In genomic region chr6:134089671-134090377, GRCm38 (mm10) we compare ENCODE assay signal across 11 mouse cellular contexts. TPM values are rescaled to one million over a fixed set of nuclear protein-coding genes. Genes with fewer than 3 reads are reported as not detected.
DNase-seq lines count a peak whose midpoint lies in the region; ATAC-seq and TF ChIP-seq lines count a peak whose summit lies in the region.
"Had no signal": no experiment of that assay in that cellular context is flagged by ENCODE, and none has a peak within 500 bp of the region (broad histone marks: within the 10 kb centered on the region; RNA-seq: fewer than 3 reads in every experiment).

No protein-coding gene starts in this region.

- no peak for TF ChIP-seq CTCF in intestine, postnatal 0 days (IDR thresholded peaks at IDR 0.05; ENCODE audit: low read depth)
- TF ChIP-seq CTCF in MEL (IDR thresholded peaks at IDR 0.05 in 2 of 3, conservative IDR thresholded peaks at IDR 0.05 in 1 of 3; ENCODE audit: control insufficient read depth in 1 of 3, insufficient read depth in 1 of 3, low read depth in 2 of 3, low read length in 3 of 3, poor library complexity in 1 of 3, severe bottlenecking in 1 of 3) = no peak

- no peak overlapping the region for H3K4me2 ChIP-seq in intestine, embryonic 15.5 days (replicated peaks)
- no peak overlapping the region for H3K4me2 ChIP-seq in intestine, postnatal 0 days (replicated peaks; ENCODE audit: low read depth)
- H3K4me2 ChIP-seq in heart, embryonic 15.5 days = no peak overlapping the region

- DNase-seq in 3134 (ENCODE audit: extremely low read depth, insufficient read length, low spot score) (peak; percentile 41), MEL (ENCODE audit: low read depth, low spot score) (peak; percentile 35)
- DNase-seq in forebrain, embryonic 10.5 days (ENCODE audit: extremely low spot score, low spot score) = no peak
- no peak for DNase-seq in cerebellum, postnatal 14 days
- DNase-seq: forebrain, postnatal 0 days; right cerebral cortex, postnatal 25 days had no signal

- no peak for TF ChIP-seq POLR2A in MEL (IDR thresholded peaks at IDR 0.05; ENCODE audit: control insufficient read depth in 1 of 2, insufficient read depth in 1 of 2, low read depth in 1 of 2, low read length in 2 of 2, poor library complexity in 1 of 2)

- no peak for TF ChIP-seq RAD21 in MEL (IDR thresholded peaks at IDR 0.05; ENCODE audit: low read depth, low read length)

- H3K36me3 ChIP-seq in intestine, embryonic 15.5 days = no peaks in the 10 kb centered on the region
- no peaks in the 10 kb centered on the region; the same call in 1 of the 2 replicates for H3K36me3 ChIP-seq in intestine, postnatal 0 days (ENCODE audit: control insufficient read depth, insufficient read depth)
- H3K36me3 ChIP-seq in MEL (ENCODE audit: control insufficient read depth in 1 of 2, insufficient read depth in 2 of 2, low read length in 2 of 2) = peaks cover 8 to 14% of the 10 kb centered on the region in 2 experiments
- no peaks in the 10 kb centered on the region for H3K36me3 ChIP-seq in heart, embryonic 15.5 days
- H3K36me3 ChIP-seq in forebrain, embryonic 10.5 days (replicated peaks) = peaks cover 24% of the 10 kb centered on the region

- peaks cover 16% of the 10 kb centered on the region for H3K4me1 ChIP-seq in intestine, embryonic 15.5 days (replicated peaks)
- H3K4me1 ChIP-seq in intestine, postnatal 0 days (replicated peaks; ENCODE audit: control insufficient read depth, insufficient read depth, low read length) = peaks cover 5% of the 10 kb centered on the region; the same call in 1 of the 2 replicates
- H3K4me1 ChIP-seq in MEL (ENCODE audit: control insufficient read depth in 1 of 2, insufficient read depth in 2 of 2, low read length in 2 of 2) = peaks cover 0 to 5% of the 10 kb centered on the region in 2 experiments; a peak in 2 of 4 replicates
- peaks cover 36% of the 10 kb centered on the region for H3K4me1 ChIP-seq in heart, embryonic 15.5 days (replicated peaks)
- H3K4me1 ChIP-seq in forebrain, embryonic 10.5 days = peaks cover 18% of the 10 kb centered on the region

- 47% methylated on average over 7 of the region's 7 CpGs for WGBS in intestine, embryonic 15.5 days
- 43% methylated on average over 7 of the region's 7 CpGs for WGBS in intestine, postnatal 0 days
- 24% methylated on average over 7 of the region's 7 CpGs for WGBS in heart, embryonic 15.5 days
- WGBS in forebrain, embryonic 10.5 days = 89% methylated on average over 7 of the region's 7 CpGs

- H3K27me3 ChIP-seq in intestine, embryonic 15.5 days (replicated peaks) = no peaks in the 10 kb centered on the region
- no peaks in the 10 kb centered on the region for H3K27me3 ChIP-seq in intestine, postnatal 0 days (replicated peaks; ENCODE audit: control insufficient read depth, insufficient read depth, low read length)
- H3K27me3 ChIP-seq in MEL (ENCODE audit: control insufficient read depth in 1 of 2, insufficient read depth in 2 of 2, low read length in 2 of 2) = no peaks in the 10 kb centered on the region
- H3K27me3 ChIP-seq in heart, embryonic 15.5 days = no peaks in the 10 kb centered on the region
- no peaks in the 10 kb centered on the region for H3K27me3 ChIP-seq in forebrain, embryonic 10.5 days (ENCODE audit: poor library complexity, severe bottlenecking)

- H3K9me3 ChIP-seq in intestine, embryonic 15.5 days = no peaks in the 10 kb centered on the region
- no peaks in the 10 kb centered on the region for H3K9me3 ChIP-seq in intestine, postnatal 0 days (ENCODE audit: control insufficient read depth)
- no peaks in the 10 kb centered on the region for H3K9me3 ChIP-seq in MEL (replicated peaks; ENCODE audit: insufficient read depth, low read length)
- H3K9me3 ChIP-seq in heart, embryonic 15.5 days (replicated peaks) = no peaks in the 10 kb centered on the region
- H3K9me3 ChIP-seq in forebrain, embryonic 10.5 days = no peaks in the 10 kb centered on the region
- H3K9me3 ChIP-seq: G1E had no signal

- no peak overlapping the region; the same call in 1 of the 2 replicates for H3K27ac ChIP-seq in intestine, embryonic 15.5 days
- H3K27ac ChIP-seq in intestine, postnatal 0 days (ENCODE audit: low read depth, low read length) = no peak overlapping the region
- no peak overlapping the region for H3K27ac ChIP-seq in MEL (ENCODE audit: control insufficient read depth, low read depth, low read length)
- H3K27ac ChIP-seq in heart, embryonic 15.5 days = peak overlapping the region; percentile 72
- H3K27ac ChIP-seq in forebrain, embryonic 10.5 days = no peak overlapping the region

- no peak overlapping the region for H3K4me3 ChIP-seq in intestine, embryonic 15.5 days (replicated peaks)
- H3K4me3 ChIP-seq in intestine, postnatal 0 days (ENCODE audit: low read depth, low read length) = no peak overlapping the region
- H3K4me3 ChIP-seq in MEL (ENCODE audit: control insufficient read depth in 1 of 2, insufficient read depth in 1 of 2, low read depth in 2 of 2, low read length in 2 of 2) = no peak overlapping the region
- no peak overlapping the region for H3K4me3 ChIP-seq in heart, embryonic 15.5 days
- H3K4me3 ChIP-seq in forebrain, embryonic 10.5 days = no peak overlapping the region

- H3K79me2 ChIP-seq in MEL (ENCODE audit: control insufficient read depth, insufficient read depth, low read length, poor library complexity) = peaks cover 3% of the 10 kb centered on the region; the same call in 1 of the 2 replicates

- ATAC-seq in intestine, embryonic 15.5 days = peak; percentile 37; the same call in 1 of the 2 replicates
- no peak for ATAC-seq in intestine, postnatal 0 days
- no peak for ATAC-seq in heart, embryonic 15.5 days (replicated peaks; ENCODE audit: insufficient number of reproducible peaks, insufficient read depth, low FRiP score, low read depth)
- ATAC-seq: forebrain, postnatal 0 days; inflammation-experienced regulatory T-cells, adult 6 months had no signal

- no peak for TF ChIP-seq EP300 in MEL (IDR thresholded peaks at IDR 0.05; ENCODE audit: low read depth in 1 of 2, low read length in 2 of 2)

- H3K9ac ChIP-seq in intestine, embryonic 15.5 days = no peak overlapping the region
- no peak overlapping the region for H3K9ac ChIP-seq in intestine, postnatal 0 days (ENCODE audit: low read depth, low read length)
- H3K9ac ChIP-seq in MEL (ENCODE audit: control insufficient read depth, low read depth, low read length, poor library complexity, severe bottlenecking) = no peak overlapping the region
- 0 out of 2 replicates have a peak overlapping the region, but pooled peaks have one; percentile 8 for H3K9ac ChIP-seq in heart, embryonic 15.5 days
- H3K9ac ChIP-seq: forebrain, postnatal 0 days had no signal

TF ChIP-seq in MEL, 35 proteins besides CTCF, POLR2A, EP300 and RAD21:
- TF ChIP-seq TAL1 (IDR thresholded peaks at IDR 0.05; ENCODE audit: low read length) (no peak), GATA1 (IDR thresholded peaks at IDR 0.05; ENCODE audit: low read depth, low read length) (peak; percentile 33; the same call in 1 of the 2 replicates), TBP (IDR thresholded peaks at IDR 0.05; ENCODE audit: low read depth, low read length) (no peak), ZNF384 (IDR thresholded peaks at IDR 0.05; ENCODE audit: low read depth, low read length) (peak; percentile 45), ETS1 (IDR thresholded peaks at IDR 0.05; ENCODE audit: low read depth, low read length) (0 out of 2 replicates have a peak, but pooled peaks have one; percentile 14), CHD1 (IDR thresholded peaks at IDR 0.05; ENCODE audit: low read depth, low read length) (no peak)

RNA-seq across cellular contexts. Expression of gene Etv6, which starts 54.3 kb away (rescaled TPM):
- 12.5 and 12.9 TPM in 2 replicates for polyA plus RNA-seq in intestine, embryonic 15.5 days (2015; fragmentation: Nextera tagmentation; extraction: Ambion mirVana)
- polyA plus RNA-seq in intestine, postnatal 0 days (2015; fragmentation: Nextera tagmentation; extraction: Ambion mirVana) = 7.8 and 9.4 TPM in 2 replicates
- total RNA-seq in MEL (2012; rRNA removed) = 12.6 and 12.9 TPM in 2 replicates
- polyA plus RNA-seq in MEL (2012; ENCODE audit: insufficient read depth in 1 of 2, insufficient read length in 2 of 2, low read depth in 1 of 2, low replicate concordance in 2 of 2, missing spikeins in 1 of 2) = 10 to 100 TPM in 1 of 2 experiments, not detected in 1; 25.9 TPM
- 9.9 and 11.4 TPM in 2 replicates for polyA plus RNA-seq in heart, embryonic 15.5 days (2015; fragmentation: Nextera tagmentation; extraction: Ambion mirVana)
- 16.2 TPM in 2 replicates for polyA plus RNA-seq in forebrain, embryonic 10.5 days (2016; fragmentation: Nextera tagmentation; extraction: Ambion mirVana)

Comparison
In these comparisons a context has a peak if more than half of its experiments do, and no peak if none do; other contexts are left out.
1. DNase-seq: peak in 3134 (single experiment) and MEL (single experiment); none in forebrain, embryonic 10.5 days (single experiment) and cerebellum, postnatal 14 days (0 of 2).